Mouse (Mus musculus): ENCODE data around the gene Hexdc. TPM values are rescaled to one million over a fixed set of nuclear protein-coding genes. Genes with fewer than 3 reads are reported as not detected.
A peak's percentile ranks its signal among the peaks of the same experiment; 100 is the strongest.

The Hexdc gene
- polyA plus RNA-seq, 1 experiment from 2014 or later = 3.2 TPM

- H3K79me2 ChIP-seq (ENCODE audit: inconsistent target) = peaks cover 34% of the 10 kb centered on the region
- under 1% methylated on average over 50 of the region's 50 CpGs for WGBS (ENCODE audit: missing documents)
These were observed 32.5 kb downstream of the Hexdc start, which contains the start of gene Narf for GRCm38 (mm10) chr11:121236564-121237344. TSS of gene Narf (plus strand) at chr11:121237253.

GRCm38 (mm10) chr11:121237345-121238128 lies 33.3 kb downstream of the Hexdc start:
- Histone ChIP-seq H3K79me2 (ENCODE audit: inconsistent target) (peaks cover 34% of the 10 kb centered on the region), H3K4me3 (ENCODE audit: inconsistent target) (peak overlapping the region; percentile 85), H3K27ac (peak overlapping the region; percentile 79), H3K36me3 (ENCODE audit: inconsistent target) (no peaks in the 10 kb centered on the region)
- WGBS (ENCODE audit: missing documents) = 3% methylated on average over 28 of the region's 28 CpGs

More at GRCm38 (mm10) chr11:121236564-121237344, 32.5 kb downstream of the Hexdc start, which contains the start of gene Narf:
- Histone ChIP-seq H3K4me3 (ENCODE audit: inconsistent target) (peak within 1 kb of the TSS; percentile 85), H3K36me3 (ENCODE audit: inconsistent target) (no peaks in the 10 kb centered on the region), H3K27ac (peak within 1 kb of the TSS; percentile 79)

- WGBS (ENCODE audit: missing documents) = 100% methylated on average over 2 of the region's 2 CpGs
- Histone ChIP-seq H3K79me2 (ENCODE audit: inconsistent target) (peaks cover 34% of the 10 kb centered on the region), H3K36me3 (ENCODE audit: inconsistent target) (peaks cover 12% of the 10 kb centered on the region; the same call in 1 of the 2 replicates), H3K27ac (no peak overlapping the region), H3K4me3 (ENCODE audit: inconsistent target) (no peak overlapping the region)
These were observed 35.4 kb downstream of the Hexdc start for GRCm38 (mm10) chr11:121239669-121240068.

- H3K4me3 ChIP-seq (ENCODE audit: inconsistent target) = no peak overlapping the region
These were observed 46.0 kb downstream of the Hexdc start for GRCm38 (mm10) chr11:121250196-121250595.

GRCm38 (mm10) chr11:121259160-121260100 lies 55.2 kb downstream of the Hexdc start, which contains the start of gene Foxk2:
TSS of gene Foxk2 (plus strand) at chr11:121259990.
- peaks cover 13% of the 10 kb centered on the region; the same call in 1 of the 2 replicates for H3K36me3 ChIP-seq (ENCODE audit: inconsistent target)
- H3K4me3 ChIP-seq (ENCODE audit: inconsistent target) = peak within 1 kb of the TSS; percentile 80
- H3K79me2 ChIP-seq (ENCODE audit: inconsistent target) = peaks cover 41% of the 10 kb centered on the region
- peak within 1 kb of the TSS; percentile 71 for H3K27ac ChIP-seq
- under 1% methylated on average over 58 of the region's 91 CpGs for WGBS (ENCODE audit: missing documents)

More at GRCm38 (mm10) chr11:121250196-121250595, 46.0 kb downstream of the Hexdc start:
- H3K36me3 ChIP-seq (ENCODE audit: inconsistent target) = peaks cover 92% of the 10 kb centered on the region
- WGBS (ENCODE audit: missing documents) = 93% methylated on average over 8 of the region's 8 CpGs
- no peaks in the 10 kb centered on the region for H3K79me2 ChIP-seq (ENCODE audit: inconsistent target)
- H3K27ac ChIP-seq = no peak overlapping the region

- 0 out of 2 replicates have a peak, but pooled peaks cover 3% of the 10 kb centered on the region for H3K36me3 ChIP-seq (ENCODE audit: inconsistent target)
- 0 out of 2 replicates have a peak overlapping the region, but pooled peaks have one; percentile 8 for H3K27ac ChIP-seq
- under 1% methylated on average over 52 of the region's 60 CpGs for WGBS (ENCODE audit: missing documents)
These were observed 56.1 kb downstream of the Hexdc start for GRCm38 (mm10) chr11:121260211-121260906.

GRCm38 (mm10) chr11:121261074-121261473 lies 56.8 kb downstream of the Hexdc start:
- no peaks in the 10 kb centered on the region for H3K36me3 ChIP-seq (ENCODE audit: inconsistent target)
- H3K27ac ChIP-seq = no peak overlapping the region
- whole genome bisulfite sequencing (ENCODE audit: missing documents) = 58% methylated on average over 2 of the region's 2 CpGs
- peaks cover 58% of the 10 kb centered on the region for H3K79me2 ChIP-seq (ENCODE audit: inconsistent target)
- peak overlapping the region; percentile 80 for H3K4me3 ChIP-seq (ENCODE audit: inconsistent target)

More at GRCm38 (mm10) chr11:121260211-121260906, 56.1 kb downstream of the Hexdc start:
- H3K4me3 ChIP-seq (ENCODE audit: inconsistent target) = peak overlapping the region; percentile 80
- peaks cover 51% of the 10 kb centered on the region for H3K79me2 ChIP-seq (ENCODE audit: inconsistent target)

Other genes with a start within 250 kb of the Hexdc start
- gene Csnk1d, start 213.1 kb upstream of the Hexdc start, polyA plus RNA-seq (2018) = 77.7 to 122 TPM (median 77.9 TPM) in 3 replicates
- gene Cd7, start 165.0 kb upstream of the Hexdc start, polyA plus RNA-seq (2018) = 0.59 to 2.0 TPM in 2 of 3 replicates, not detected in the other
- not detected in 3 replicates for gene Sectm1b, start 140.9 kb upstream of the Hexdc start, polyA plus RNA-seq (2018)
- gene Sectm1a, start 123.2 kb upstream of the Hexdc start, polyA plus RNA-seq (2018) = 0.47 TPM in 1 of 3 replicates, not detected in the others
- gene Tex19.2, start 85.8 kb upstream of the Hexdc start, polyA plus RNA-seq (2018) = not detected in 3 replicates
- gene Tex19.1, start 58.3 kb upstream of the Hexdc start, polyA plus RNA-seq (2018) = not detected in 3 replicates
- gene Uts2r, start 44.2 kb upstream of the Hexdc start, polyA plus RNA-seq (2018) = not detected in 3 replicates
- 8.1 to 12.7 TPM (median 12.5 TPM) in 3 replicates for gene Ogfod3, start 278 bp downstream of the Hexdc start, polyA plus RNA-seq (2018)
- 46.9 to 74.0 TPM (median 67.5 TPM) in 3 replicates for gene Cybc1, start 24.9 kb downstream of the Hexdc start, polyA plus RNA-seq (2018)
- 6.9 to 20.7 TPM (median 17.3 TPM) in 3 replicates for gene Narf, start 32.8 kb downstream of the Hexdc start, polyA plus RNA-seq (2018)
- gene Foxk2, start 55.6 kb downstream of the Hexdc start, polyA plus RNA-seq (2018) = 20.0 to 26.9 TPM (median 20.9 TPM) in 3 replicates
- 44.7 to 56.4 TPM (median 51.3 TPM) in 3 replicates for gene Wdr45b, start 150.0 kb downstream of the Hexdc start, polyA plus RNA-seq (2018)
- gene Rab40b, start 183.8 kb downstream of the Hexdc start, polyA plus RNA-seq (2018) = not detected in 3 replicates
- 6.0 to 8.4 TPM (median 7.5 TPM) in 3 replicates for gene Fn3krp, start 217.0 kb downstream of the Hexdc start, polyA plus RNA-seq (2018)
- gene Fn3k, start 230.5 kb downstream of the Hexdc start, polyA plus RNA-seq (2018) = 0.03 to 0.57 TPM in 2 of 3 replicates, not detected in the other
- 32.9 to 38.6 TPM (median 36.1 TPM) in 3 replicates for gene Tbcd, start 247.5 kb downstream of the Hexdc start, polyA plus RNA-seq (2018)